ENCODE assay signal across 15 mouse cellular contexts in genomic region chrX:67821134-67821533, GRCm38 (mm10).
"Had no signal": no experiment of that assay in that cellular context is flagged by ENCODE, and none has a peak within 500 bp of the region (broad histone marks: within the 10 kb centered on the region; RNA-seq: fewer than 3 reads in every experiment).

No protein-coding gene starts in this region.

- H3K27ac ChIP-seq: limb, embryonic 10.5 days; limb, embryonic 13.5 days; liver, embryonic 13.5 days; lung, embryonic 15.5 days; macrophage; midbrain, embryonic 12.5 days had no signal

- H3K4me3 ChIP-seq: limb, embryonic 10.5 days; limb, embryonic 13.5 days; liver, embryonic 13.5 days; lung, embryonic 15.5 days; midbrain, embryonic 12.5 days had no signal

- H3K27me3 ChIP-seq: limb, embryonic 13.5 days; liver, embryonic 13.5 days; lung, embryonic 15.5 days; midbrain, embryonic 12.5 days had no signal

- H3K4me2 ChIP-seq: limb, embryonic 13.5 days; liver, embryonic 13.5 days; lung, embryonic 15.5 days; midbrain, embryonic 12.5 days had no signal

- H3K36me3 ChIP-seq: limb, embryonic 10.5 days; limb, embryonic 13.5 days; liver, embryonic 13.5 days; lung, embryonic 15.5 days; midbrain, embryonic 12.5 days had no signal

- DNase-seq: kidney, adult 18-20 months; kidney, adult 9 months; kidney, postnatal 14 days; kidney, postnatal 4 days; liver, embryonic 13.5 days; lung, adult 18-20 months; thymus, adult 2 months; thymus, postnatal 14 days; thymus, postnatal 4 days had no signal

- ATAC-seq: inflammation-experienced regulatory T-cells, adult 6 months had no signal

- H3K9ac ChIP-seq: limb, embryonic 13.5 days; liver, embryonic 13.5 days; lung, embryonic 15.5 days; midbrain, embryonic 12.5 days had no signal

- H3K4me1 ChIP-seq: limb, embryonic 10.5 days; limb, embryonic 13.5 days; liver, embryonic 13.5 days; lung, embryonic 15.5 days; midbrain, embryonic 12.5 days had no signal

- H3K9me3 ChIP-seq: limb, embryonic 10.5 days; limb, embryonic 13.5 days; liver, embryonic 13.5 days; lung, embryonic 15.5 days; midbrain, embryonic 12.5 days had no signal
